Mouse (Mus musculus): ENCODE data around the gene Adad2. TPM values are rescaled to one million over a fixed set of nuclear protein-coding genes. Genes with fewer than 3 reads are reported as not detected.

The Adad2 gene
- total RNA-seq, 4 experiments from 2014 or later = 0.33 to 1.1 (median 0.71) TPM

- no peak for DNase-seq (ENCODE audit: low spot score in 2 of 2)
Measured at GRCm38 (mm10) chr8:119616358-119616757, 3.8 kb downstream of the Adad2 start.

GRCm38 (mm10) chr8:119616811-119617210 lies 4.3 kb downstream of the Adad2 start:
- no peak for DNase-seq (ENCODE audit: low spot score in 2 of 2)

GRCm38 (mm10) chr8:119617586-119617985 lies 5.0 kb downstream of the Adad2 start:
- DNase-seq (ENCODE audit: low spot score in 2 of 2) = no peak

- no peak for DNase-seq (ENCODE audit: low spot score in 2 of 2)
Measured at GRCm38 (mm10) chr8:119618887-119619286, 6.3 kb downstream of the Adad2 start.

GRCm38 (mm10) chr8:119620116-119620840 lies 7.7 kb downstream of the Adad2 start:
- no peak for DNase-seq (ENCODE audit: low spot score in 2 of 2)

- no peak for DNase-seq (ENCODE audit: low spot score in 2 of 2)
Measured at GRCm38 (mm10) chr8:119620848-119621465, 8.4 kb downstream of the Adad2 start.

GRCm38 (mm10) chr8:119622555-119622954 lies 10.0 kb downstream of the Adad2 start:
- no peak for DNase-seq (ENCODE audit: low spot score in 2 of 2)

- no peak for DNase-seq (ENCODE audit: low spot score in 2 of 2)
Measured at GRCm38 (mm10) chr8:119623061-119623460, 10.5 kb downstream of the Adad2 start.

- no peak for DNase-seq (ENCODE audit: low spot score in 2 of 2)
Measured at GRCm38 (mm10) chr8:119623744-119624143, 11.2 kb downstream of the Adad2 start.

GRCm38 (mm10) chr8:119624916-119625315 lies 12.4 kb downstream of the Adad2 start:
- DNase-seq (ENCODE audit: low spot score in 2 of 2) = no peak

GRCm38 (mm10) chr8:119625788-119626187 lies 13.2 kb downstream of the Adad2 start:
- no peak for DNase-seq (ENCODE audit: low spot score in 2 of 2)

- DNase-seq (ENCODE audit: low spot score in 2 of 2) = no peak
Measured at GRCm38 (mm10) chr8:119627199-119627598, 14.7 kb downstream of the Adad2 start.

GRCm38 (mm10) chr8:119627613-119628359 lies 15.2 kb downstream of the Adad2 start:
- DNase-seq (ENCODE audit: low spot score in 2 of 2) = no peak

GRCm38 (mm10) chr8:119630841-119631240 lies 18.3 kb downstream of the Adad2 start:
- no peak for DNase-seq (ENCODE audit: low spot score in 2 of 2)

GRCm38 (mm10) chr8:119632246-119632645 lies 19.7 kb downstream of the Adad2 start:
- no peak for DNase-seq (ENCODE audit: low spot score in 2 of 2)

GRCm38 (mm10) chr8:119632909-119633308 lies 20.4 kb downstream of the Adad2 start:
- DNase-seq (ENCODE audit: low spot score in 2 of 2) = no peak

- no peak for DNase-seq (ENCODE audit: low spot score in 2 of 2)
Measured at GRCm38 (mm10) chr8:119634616-119635336, 22.2 kb downstream of the Adad2 start.

- no peak for DNase-seq (ENCODE audit: low spot score in 2 of 2)
Measured at GRCm38 (mm10) chr8:119635378-119635777, 22.8 kb downstream of the Adad2 start, which contains the start of gene Kcng4. Gene Kcng4 (minus strand): TSS chr8:119635680.

GRCm38 (mm10) chr8:119635958-119636357 lies 23.4 kb downstream of the Adad2 start:
- no peak for DNase-seq (ENCODE audit: low spot score in 2 of 2)

- no peak for DNase-seq (ENCODE audit: low spot score in 2 of 2)
Measured at GRCm38 (mm10) chr8:119636766-119637165, 24.2 kb downstream of the Adad2 start.

GRCm38 (mm10) chr8:119637381-119637780 lies 24.8 kb downstream of the Adad2 start:
- no peak for DNase-seq (ENCODE audit: low spot score in 2 of 2)

- DNase-seq (ENCODE audit: low spot score in 2 of 2) = no peak
Measured at GRCm38 (mm10) chr8:119638261-119638660, 25.7 kb downstream of the Adad2 start.
